Mouse (Mus musculus): Measurements from ENCODE around the gene Cttnbp2. TPM values are rescaled to one million over a fixed set of nuclear protein-coding genes. Genes with fewer than 3 reads are reported as not detected.

Cttnbp2 gene
- 8.2 and 8.6 TPM in 2 replicates for polyA plus RNA-seq (2015; fragmentation: Nextera tagmentation; extraction: Ambion mirVana)

GRCm38 (mm10) chr6:18514480-18515352, at the start of gene Cttnbp2:
Gene Cttnbp2 (minus strand): TSS chr6:18514843.
- H3K9me3 ChIP-seq, result no peaks in the 10 kb centered on the region
- peak within 1 kb of the TSS; percentile 72 for H3K4me3 ChIP-seq
- H3K9ac ChIP-seq, result peak within 1 kb of the TSS; percentile 88
- ATAC-seq (ENCODE audit: extremely low read depth, insufficient number of reproducible peaks, low FRiP score, low TSS enrichment), result peak; percentile 84
- H3K4me1 ChIP-seq, result peaks cover 15% of the 10 kb centered on the region
- 2% methylated on average over 67 of the region's 70 CpGs for WGBS
- H3K36me3 ChIP-seq, result no peaks in the 10 kb centered on the region
- H3K27ac ChIP-seq (replicated peaks), result peak within 1 kb of the TSS; percentile 24; the same call in 1 of the 2 replicates
- peak within 1 kb of the TSS; percentile 86 for H3K4me2 ChIP-seq
- H3K27me3 ChIP-seq (replicated peaks), result peaks cover 6% of the 10 kb centered on the region; the same call in 1 of the 2 replicates

- H3K27me3 ChIP-seq (replicated peaks), result no peaks in the 10 kb centered on the region
- ATAC-seq (ENCODE audit: extremely low read depth, insufficient number of reproducible peaks, low FRiP score, low TSS enrichment), result no peak
These were observed 44.4 kb upstream of the Cttnbp2 start for GRCm38 (mm10) chr6:18559019-18559418.

DNA sequence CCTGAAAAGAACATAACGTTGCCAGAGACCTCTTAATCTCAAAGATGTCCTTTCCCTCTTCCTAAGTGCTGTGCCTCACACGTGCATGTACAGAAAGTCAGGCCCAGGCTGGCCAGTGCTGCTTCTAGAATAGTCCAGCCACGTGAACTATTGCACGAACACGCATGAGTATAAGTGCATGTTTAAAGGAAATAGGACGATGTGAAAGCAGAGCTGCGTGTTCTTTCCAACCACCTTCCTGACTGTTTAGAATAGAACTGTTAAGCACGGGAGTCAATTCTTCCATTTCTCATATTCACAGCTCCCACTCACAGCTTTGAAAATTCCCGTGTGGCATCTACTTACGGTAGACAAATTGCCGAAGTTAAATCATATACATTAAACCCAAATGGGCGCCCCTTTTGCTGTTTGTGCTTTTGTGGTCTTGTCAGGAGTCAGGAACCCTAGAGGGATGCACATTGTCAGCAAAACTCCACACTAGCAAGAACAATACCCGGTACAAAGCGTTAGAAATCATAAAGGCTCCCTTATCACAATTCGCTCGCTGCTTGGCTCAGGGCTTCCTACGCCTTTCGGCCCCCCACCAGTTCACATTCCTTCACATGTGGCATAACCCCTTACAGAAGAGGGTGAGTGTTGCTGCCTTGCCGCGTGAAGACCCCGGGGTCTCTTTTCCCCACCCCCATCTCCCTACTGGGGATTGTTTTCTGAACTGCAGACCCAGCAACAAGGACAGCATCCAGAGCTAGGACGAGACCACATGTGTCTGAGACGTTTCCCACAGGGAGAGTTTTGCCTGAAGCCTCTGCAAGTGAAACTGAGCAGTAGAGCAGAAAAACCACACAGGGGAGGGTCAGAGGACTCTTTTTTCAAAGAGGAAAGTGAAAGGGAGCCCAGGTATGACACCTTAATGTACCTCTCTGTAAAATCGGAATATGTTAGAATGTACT, 33.1 kb upstream of the Cttnbp2 start:
- Histone ChIP-seq H3K36me3 (no peaks in the 10 kb centered on the region), H3K27me3 (replicated peaks) (no peaks in the 10 kb centered on the region), H3K27ac (replicated peaks) (no peak overlapping the region), H3K9me3 (no peaks in the 10 kb centered on the region), H3K4me2 (peak overlapping the region; percentile 65), H3K4me1 (no peaks in the 10 kb centered on the region), H3K9ac (peak overlapping the region; percentile 60; the same call in 1 of the 2 replicates), H3K4me3 (peak overlapping the region; percentile 39)
- 43% methylated on average over 24 of the region's 24 CpGs for WGBS
- ATAC-seq (ENCODE audit: extremely low read depth, insufficient number of reproducible peaks, low FRiP score, low TSS enrichment), result no peak

More at GRCm38 (mm10) chr6:18559019-18559418, 44.4 kb upstream of the Cttnbp2 start:
- WGBS, result 78% methylated on average over 1 of the region's 1 CpGs
- H3K9ac ChIP-seq, result no peak overlapping the region
- no peaks in the 10 kb centered on the region for H3K9me3 ChIP-seq
- no peak overlapping the region for H3K4me2 ChIP-seq
- no peak overlapping the region for H3K27ac ChIP-seq (replicated peaks)
- H3K4me1 ChIP-seq, result no peaks in the 10 kb centered on the region
- H3K36me3 ChIP-seq, result no peaks in the 10 kb centered on the region
- H3K4me3 ChIP-seq, result no peak overlapping the region

DNA sequence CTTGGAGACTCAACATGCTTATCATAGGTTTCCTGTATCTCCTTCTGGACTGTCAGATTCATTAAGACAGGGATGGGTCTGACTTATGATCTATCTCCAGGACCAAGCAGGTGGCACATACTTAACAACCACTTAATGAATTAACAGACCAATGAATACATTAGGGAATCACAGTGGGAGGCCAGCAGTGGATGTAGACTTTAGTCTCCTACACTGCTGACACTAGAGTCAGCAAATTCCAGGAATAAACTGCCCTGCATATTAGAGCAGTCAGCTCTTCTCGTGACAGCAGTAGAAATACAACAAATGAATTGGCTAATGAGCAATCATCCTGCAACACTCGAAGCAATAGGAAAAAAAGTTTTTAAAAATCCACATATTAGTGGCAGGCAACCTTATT, 29.2 kb upstream of the Cttnbp2 start:
- H3K4me2 ChIP-seq, result no peak overlapping the region
- H3K36me3 ChIP-seq, result no peaks in the 10 kb centered on the region
- WGBS, result 57% methylated on average over 2 of the region's 2 CpGs

GRCm38 (mm10) chr6:18540396-18540795, 25.8 kb upstream of the Cttnbp2 start:
- H3K27ac ChIP-seq (replicated peaks), result no peak overlapping the region
- H3K4me1 ChIP-seq, result no peaks in the 10 kb centered on the region
- H3K27me3 ChIP-seq (replicated peaks), result no peaks in the 10 kb centered on the region
- H3K9ac ChIP-seq, result no peak overlapping the region
- no peaks in the 10 kb centered on the region for H3K9me3 ChIP-seq
- no peaks in the 10 kb centered on the region for H3K36me3 ChIP-seq
- H3K4me2 ChIP-seq, result no peak overlapping the region
- WGBS, result 52% methylated on average over 4 of the region's 4 CpGs
- ATAC-seq (ENCODE audit: extremely low read depth, insufficient number of reproducible peaks, low FRiP score, low TSS enrichment), result no peak
- no peak overlapping the region for H3K4me3 ChIP-seq

More for the DNA sequence above, 29.2 kb upstream of the Cttnbp2 start:
- Histone ChIP-seq H3K27me3 (replicated peaks) (no peaks in the 10 kb centered on the region), H3K9me3 (no peaks in the 10 kb centered on the region), H3K9ac (no peak overlapping the region), H3K27ac (replicated peaks) (no peak overlapping the region), H3K4me1 (no peaks in the 10 kb centered on the region), H3K4me3 (no peak overlapping the region)
- ATAC-seq (ENCODE audit: extremely low read depth, insufficient number of reproducible peaks, low FRiP score, low TSS enrichment), result no peak

DNA sequence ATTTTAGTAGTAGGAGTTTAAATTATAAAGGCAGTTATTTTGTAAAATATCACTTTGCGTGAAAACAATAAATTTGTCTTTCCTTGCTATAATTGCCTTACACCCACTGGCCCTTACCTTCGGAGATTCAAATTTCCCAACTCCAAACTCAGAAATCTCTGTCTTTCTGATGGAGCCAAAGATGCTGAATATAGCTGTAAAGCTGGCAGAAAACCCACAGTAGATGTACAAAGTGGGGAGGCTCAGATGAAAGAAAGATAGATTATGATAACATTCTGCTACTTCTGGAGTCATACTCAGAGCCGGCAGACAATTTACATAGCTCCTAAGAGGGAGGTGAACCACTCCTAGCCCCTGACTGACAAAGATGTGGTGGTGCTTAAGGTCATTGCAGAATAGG, 15.8 kb upstream of the Cttnbp2 start:
- H3K4me1 ChIP-seq, result peaks cover 4% of the 10 kb centered on the region; the same call in 1 of the 2 replicates
- no peak overlapping the region for H3K4me3 ChIP-seq
- H3K36me3 ChIP-seq, result no peaks in the 10 kb centered on the region
- H3K4me2 ChIP-seq, result no peak overlapping the region
- no peak overlapping the region for H3K9ac ChIP-seq
- no peak overlapping the region for H3K27ac ChIP-seq (replicated peaks)
- WGBS, result 75% methylated on average over 3 of the region's 3 CpGs
- H3K9me3 ChIP-seq, result no peaks in the 10 kb centered on the region
- no peak for ATAC-seq (ENCODE audit: extremely low read depth, insufficient number of reproducible peaks, low FRiP score, low TSS enrichment)
- no peaks in the 10 kb centered on the region for H3K27me3 ChIP-seq (replicated peaks)

DNA sequence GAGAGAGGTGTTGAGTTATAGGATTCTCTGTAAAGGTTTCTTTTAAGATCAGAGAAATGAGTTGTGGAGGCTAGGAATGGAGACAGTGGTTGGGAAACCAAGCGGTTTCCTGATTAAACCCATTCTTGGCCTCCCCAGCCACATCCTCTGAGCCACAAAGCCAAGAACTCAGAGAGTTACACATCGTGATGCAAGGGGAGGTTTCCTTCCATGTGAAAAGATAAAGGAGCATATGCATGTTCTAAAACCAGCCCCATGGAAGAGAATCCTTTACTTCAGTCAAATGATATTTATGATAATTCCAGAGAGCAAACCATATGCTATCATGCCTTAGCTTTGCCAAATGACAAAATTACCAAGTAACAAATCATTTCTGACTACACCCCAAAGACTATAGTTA, 3.0 kb upstream of the Cttnbp2 start:
- Histone ChIP-seq H3K27me3 (replicated peaks) (peaks cover 6% of the 10 kb centered on the region; the same call in 1 of the 2 replicates), H3K36me3 (no peaks in the 10 kb centered on the region), H3K4me1 (peaks cover 15% of the 10 kb centered on the region), H3K9ac (no peak overlapping the region), H3K4me3 (no peak overlapping the region), H3K4me2 (no peak overlapping the region), H3K27ac (replicated peaks) (no peak overlapping the region), H3K9me3 (no peaks in the 10 kb centered on the region)
- WGBS, result 32% methylated on average over 2 of the region's 2 CpGs
- ATAC-seq (ENCODE audit: extremely low read depth, insufficient number of reproducible peaks, low FRiP score, low TSS enrichment), result no peak

DNA sequence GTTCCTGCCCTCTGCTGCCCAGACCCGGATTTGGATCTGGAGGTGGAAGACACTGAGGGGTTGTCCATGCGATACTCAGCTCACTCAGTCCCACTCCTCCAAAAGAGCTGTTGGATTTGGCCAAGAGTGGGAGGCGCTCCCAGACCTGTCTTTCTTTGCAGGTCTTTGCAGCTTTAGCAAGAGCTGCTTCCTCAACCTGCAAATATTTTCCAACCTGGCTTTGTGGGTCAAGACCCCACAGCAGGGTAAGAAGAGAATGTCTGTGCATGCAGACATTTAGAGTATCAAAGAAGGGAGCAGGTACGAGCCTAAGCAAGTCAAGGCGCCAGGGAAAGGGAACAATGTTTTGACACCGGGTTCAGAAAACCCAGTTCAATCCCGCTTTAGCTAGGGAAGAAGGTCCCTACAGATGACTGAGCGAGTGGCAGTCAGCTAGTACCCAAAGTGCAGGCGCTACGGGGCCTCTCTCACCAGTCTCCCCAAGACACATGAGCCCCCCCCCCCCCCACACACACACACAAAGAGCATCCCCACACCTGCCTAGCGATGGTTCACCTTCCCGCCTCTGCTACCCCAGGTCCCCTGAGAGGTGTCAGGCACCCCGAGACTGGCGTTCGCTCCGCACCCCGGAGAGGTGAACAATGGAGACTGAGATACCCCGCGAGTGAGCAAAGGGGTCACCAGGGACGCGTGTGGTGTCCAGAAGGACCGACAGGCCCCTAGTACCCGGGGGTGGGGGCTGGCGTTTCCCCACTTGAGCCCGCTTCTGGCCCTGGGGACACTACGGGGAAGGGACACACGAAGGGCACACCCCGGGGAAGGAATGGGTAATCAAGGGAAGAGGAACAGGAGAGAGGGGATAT, 801 bp downstream of the Cttnbp2 start:
- 0 out of 2 replicates have a peak, but pooled peaks have one; percentile 9 for ATAC-seq (ENCODE audit: extremely low read depth, insufficient number of reproducible peaks, low FRiP score, low TSS enrichment)
- peak overlapping the region; percentile 86 for H3K4me2 ChIP-seq
- H3K36me3 ChIP-seq, result no peaks in the 10 kb centered on the region
- 1% methylated on average over 28 of the region's 28 CpGs for WGBS
- peak overlapping the region; percentile 88 for H3K9ac ChIP-seq
- H3K4me1 ChIP-seq, result peaks cover 15% of the 10 kb centered on the region
- H3K27ac ChIP-seq (replicated peaks), result peak overlapping the region; percentile 24; the same call in 1 of the 2 replicates
- H3K9me3 ChIP-seq, result no peaks in the 10 kb centered on the region
- peaks cover 6% of the 10 kb centered on the region; the same call in 1 of the 2 replicates for H3K27me3 ChIP-seq (replicated peaks)
- peak overlapping the region; percentile 72 for H3K4me3 ChIP-seq

DNA sequence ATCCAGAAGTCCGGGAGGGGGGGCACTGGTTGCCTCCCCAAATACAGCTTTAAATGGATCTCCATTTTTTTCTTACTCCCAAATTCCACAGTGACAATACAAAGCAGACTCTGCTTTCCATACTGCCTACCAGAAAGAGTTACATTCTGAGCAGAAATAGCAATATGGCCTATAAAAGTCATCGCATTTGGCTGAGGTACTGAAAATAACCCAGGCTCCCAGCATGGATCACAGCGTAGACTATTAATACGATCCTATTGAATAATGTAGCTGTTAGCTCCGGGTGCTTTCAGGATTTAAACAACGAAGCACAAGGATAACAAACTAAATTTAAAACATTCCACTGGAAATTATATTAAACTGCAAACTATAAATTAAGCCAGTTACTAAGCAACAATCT, 2.8 kb downstream of the Cttnbp2 start:
- no peak overlapping the region for H3K4me3 ChIP-seq
- no peak for ATAC-seq (ENCODE audit: extremely low read depth, insufficient number of reproducible peaks, low FRiP score, low TSS enrichment)
- H3K4me2 ChIP-seq, result no peak overlapping the region
- 80% methylated on average over 6 of the region's 6 CpGs for WGBS
- no peak overlapping the region for H3K9ac ChIP-seq
- no peak overlapping the region for H3K27ac ChIP-seq (replicated peaks)
- peaks cover 28% of the 10 kb centered on the region for H3K4me1 ChIP-seq
- H3K36me3 ChIP-seq, result no peaks in the 10 kb centered on the region
- H3K27me3 ChIP-seq (replicated peaks), result peaks cover 6% of the 10 kb centered on the region; the same call in 1 of the 2 replicates
- no peaks in the 10 kb centered on the region for H3K9me3 ChIP-seq

DNA sequence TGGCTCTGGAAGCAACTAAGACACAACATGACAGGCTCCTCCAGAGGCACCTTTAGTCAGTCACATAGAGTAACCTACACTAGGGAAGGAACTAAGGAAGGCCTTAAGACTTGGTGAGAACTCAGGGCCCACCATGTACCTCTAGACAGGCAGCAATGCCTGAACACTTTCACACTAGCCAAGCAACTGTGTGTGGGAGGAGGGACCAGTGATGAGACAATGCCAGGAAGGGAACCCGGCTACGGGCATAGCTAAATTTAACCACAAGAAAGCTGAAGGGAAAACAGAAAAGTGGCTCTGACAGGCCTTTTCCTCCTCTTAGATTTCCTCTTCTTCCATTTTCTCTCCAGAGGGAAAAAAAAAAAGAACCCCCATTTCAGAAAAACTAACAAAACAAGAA, 6.6 kb downstream of the Cttnbp2 start:
- no peaks in the 10 kb centered on the region for H3K9me3 ChIP-seq
- no peak overlapping the region for H3K9ac ChIP-seq
- H3K4me1 ChIP-seq, result peaks cover 21% of the 10 kb centered on the region
- H3K4me3 ChIP-seq, result no peak overlapping the region
- no peak for ATAC-seq (ENCODE audit: extremely low read depth, insufficient number of reproducible peaks, low FRiP score, low TSS enrichment)
- H3K27ac ChIP-seq (replicated peaks), result peak overlapping the region; percentile 57
- WGBS, result 8% methylated on average over 2 of the region's 2 CpGs
- H3K27me3 ChIP-seq (replicated peaks), result no peaks in the 10 kb centered on the region
- no peaks in the 10 kb centered on the region for H3K36me3 ChIP-seq
- H3K4me2 ChIP-seq, result peak overlapping the region; percentile 16
